Mouse (Mus musculus): ENCODE measurements around the gene A030005L19Rik. TPM values are rescaled to one million over a fixed set of nuclear protein-coding genes. Genes with fewer than 3 reads are reported as not detected.
"Not testable (repeated sequence)": the region's sequence is repeated elsewhere in the genome, so short reads cannot be mapped to it uniquely, and the experiment has no call there.

A030005L19Rik gene
- polyA plus RNA-seq, 1 experiment from 2014 or later, result 0.17 TPM

- 76% methylated on average over 6 of the region's 6 CpGs for WGBS
- no peaks in the 10 kb centered on the region for H3K4me1 ChIP-seq (ENCODE audit: control insufficient read depth, insufficient read depth, low read length)
- no peaks in the 10 kb centered on the region for H3K9me3 ChIP-seq (replicated peaks; ENCODE audit: control insufficient read depth, low read length)
- H3K27me3 ChIP-seq (ENCODE audit: control insufficient read depth, insufficient read depth, low read length), result no peaks in the 10 kb centered on the region
- no peak within 1 kb of the TSS for H3K27ac ChIP-seq (ENCODE audit: low read length)
- ATAC-seq (ENCODE audit: insufficient read depth, low FRiP score), result no peak
- no peak within 1 kb of the TSS for H3K4me2 ChIP-seq (ENCODE audit: low read depth, low read length)
- H3K9ac ChIP-seq (ENCODE audit: low read length), result no peak within 1 kb of the TSS
- H3K36me3 ChIP-seq (ENCODE audit: control insufficient read depth, insufficient read depth, low read length), result no peaks in the 10 kb centered on the region
- no peak within 1 kb of the TSS for H3K4me3 ChIP-seq (replicated peaks; ENCODE audit: low read length)
These were observed 11.5 kb downstream of the A030005L19Rik start, which contains the start of gene A030014E15Rik for GRCm38 (mm10) chr1:82924650-82925049. A030014E15Rik (plus strand) TSS chr1:82924917.

DNA sequence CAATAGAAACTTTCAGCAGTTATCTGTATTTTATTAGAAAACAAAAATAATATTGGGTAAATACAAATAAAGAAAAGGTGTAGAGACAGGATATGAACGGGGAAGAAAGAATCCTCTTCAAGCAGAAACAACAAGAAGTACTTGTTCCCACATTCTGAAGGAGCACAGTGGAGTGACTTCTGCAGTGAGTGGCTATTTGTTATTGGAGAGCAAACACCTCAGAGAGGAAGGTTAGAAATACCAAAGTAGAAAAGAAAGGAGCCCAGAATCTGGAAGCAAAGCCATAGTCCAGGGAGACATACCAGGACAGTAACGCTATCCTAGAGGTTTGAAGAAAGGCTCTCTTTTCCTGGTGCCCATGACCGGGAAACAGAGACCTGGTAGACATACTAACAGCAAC lies 17.4 kb downstream of the A030005L19Rik start:
- not testable (repeated sequence) for H3K9ac ChIP-seq (ENCODE audit: low read length); ATAC-seq (ENCODE audit: insufficient read depth, low FRiP score); H3K36me3 ChIP-seq (ENCODE audit: control insufficient read depth, insufficient read depth, low read length); H3K27ac ChIP-seq (ENCODE audit: low read length); H3K4me1 ChIP-seq (ENCODE audit: control insufficient read depth, insufficient read depth, low read length); H3K4me2 ChIP-seq (ENCODE audit: low read depth, low read length); H3K9me3 ChIP-seq (replicated peaks; ENCODE audit: control insufficient read depth, low read length); H3K4me3 ChIP-seq (replicated peaks; ENCODE audit: low read length); H3K27me3 ChIP-seq (ENCODE audit: control insufficient read depth, insufficient read depth, low read length)
- 86% methylated on average over 2 of the region's 3 CpGs for WGBS

DNA sequence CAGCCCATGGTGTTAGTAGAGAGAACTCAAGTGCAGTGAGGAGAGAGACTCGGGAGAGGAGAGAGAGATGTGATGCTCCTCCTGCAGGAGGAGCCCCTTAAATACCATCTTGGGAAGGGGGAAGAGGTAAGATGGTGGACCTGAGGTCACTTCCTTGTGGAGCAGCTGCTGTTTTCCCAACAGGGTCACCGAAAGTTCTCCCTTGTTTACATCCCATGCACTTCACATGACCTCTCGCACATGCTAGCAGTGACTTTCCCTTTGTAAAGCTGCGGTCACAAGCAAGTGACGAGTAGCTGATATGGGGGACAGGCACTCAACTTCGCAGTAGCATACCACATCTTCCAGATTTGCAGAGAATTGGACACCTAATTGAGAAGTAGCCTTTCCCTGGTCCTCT lies 18.2 kb downstream of the A030005L19Rik start, which contains the start of gene Gm6217:
Gene Gm6217 (minus strand): TSS at position 74 of the 400 bp plus-strand sequence.
- no CpG with 5 or more reads among the region's 6 CpGs for WGBS
- H3K27ac ChIP-seq (ENCODE audit: low read length); H3K4me2 ChIP-seq (ENCODE audit: low read depth, low read length); H3K9ac ChIP-seq (ENCODE audit: low read length); H3K27me3 ChIP-seq (ENCODE audit: control insufficient read depth, insufficient read depth, low read length); ATAC-seq (ENCODE audit: insufficient read depth, low FRiP score); H3K4me3 ChIP-seq (replicated peaks; ENCODE audit: low read length); H3K36me3 ChIP-seq (ENCODE audit: control insufficient read depth, insufficient read depth, low read length); H3K9me3 ChIP-seq (replicated peaks; ENCODE audit: control insufficient read depth, low read length); H3K4me1 ChIP-seq (ENCODE audit: control insufficient read depth, insufficient read depth, low read length): not testable (repeated sequence)

DNA sequence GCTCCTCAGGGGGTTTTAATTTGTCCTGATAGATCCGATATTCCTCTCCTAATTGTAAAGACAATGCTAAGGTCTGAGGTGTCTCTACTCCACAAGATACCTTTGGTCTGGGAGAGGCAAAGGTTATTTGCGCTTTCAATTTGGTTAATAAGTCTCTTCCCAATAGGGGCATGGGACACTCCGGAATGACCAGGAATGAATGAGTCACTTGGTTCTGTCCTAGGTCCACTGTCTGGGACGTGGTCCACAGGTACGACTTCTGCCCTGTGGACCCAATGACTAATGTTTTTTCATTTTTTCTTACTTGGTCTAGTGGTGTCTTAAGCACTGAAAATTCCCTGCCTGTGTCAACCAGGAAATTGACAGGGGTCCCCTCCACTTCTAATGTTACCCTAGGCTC lies 25.5 kb downstream of the A030005L19Rik start:
- Histone ChIP-seq H3K4me1 (ENCODE audit: control insufficient read depth, insufficient read depth, low read length) (no peaks in the 10 kb centered on the region), H3K9ac (ENCODE audit: low read length) (no peak overlapping the region), H3K27me3 (ENCODE audit: control insufficient read depth, insufficient read depth, low read length) (no peaks in the 10 kb centered on the region), H3K27ac (ENCODE audit: low read length) (no peak overlapping the region), H3K36me3 (ENCODE audit: control insufficient read depth, insufficient read depth, low read length) (no peaks in the 10 kb centered on the region), H3K4me3 (replicated peaks; ENCODE audit: low read length) (no peak overlapping the region), H3K4me2 (ENCODE audit: low read depth, low read length) (no peak overlapping the region), H3K9me3 (replicated peaks; ENCODE audit: control insufficient read depth, low read length) (no peaks in the 10 kb centered on the region)
- 93% methylated on average over 5 of the region's 5 CpGs for WGBS
- ATAC-seq (ENCODE audit: insufficient read depth, low FRiP score), result no peak

DNA sequence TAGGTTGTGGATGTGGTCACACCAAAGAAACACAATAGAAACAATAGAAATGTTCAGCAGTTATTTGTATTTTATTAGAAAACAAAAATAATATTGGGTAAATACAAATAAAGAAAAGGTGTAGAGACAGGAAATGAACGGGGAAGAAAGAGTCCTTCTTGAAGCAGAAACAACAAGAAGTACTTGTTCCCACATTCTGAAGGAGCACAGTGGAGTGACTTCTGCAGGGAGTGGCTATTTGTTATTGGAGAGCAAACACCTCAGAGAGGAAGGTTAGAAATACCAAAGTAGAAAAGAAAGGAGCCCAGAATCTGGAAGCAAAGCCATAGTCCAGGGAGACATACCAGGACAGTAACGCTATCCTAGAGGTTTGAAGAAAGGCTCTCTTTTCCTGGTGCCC lies 29.4 kb downstream of the A030005L19Rik start:
- H3K9ac ChIP-seq (ENCODE audit: low read length); H3K27ac ChIP-seq (ENCODE audit: low read length); H3K27me3 ChIP-seq (ENCODE audit: control insufficient read depth, insufficient read depth, low read length); H3K4me3 ChIP-seq (replicated peaks; ENCODE audit: low read length); H3K4me1 ChIP-seq (ENCODE audit: control insufficient read depth, insufficient read depth, low read length); H3K36me3 ChIP-seq (ENCODE audit: control insufficient read depth, insufficient read depth, low read length); ATAC-seq (ENCODE audit: insufficient read depth, low FRiP score); H3K9me3 ChIP-seq (replicated peaks; ENCODE audit: control insufficient read depth, low read length); H3K4me2 ChIP-seq (ENCODE audit: low read depth, low read length): not testable (repeated sequence)
- 70% methylated on average over 2 of the region's 2 CpGs for WGBS

DNA sequence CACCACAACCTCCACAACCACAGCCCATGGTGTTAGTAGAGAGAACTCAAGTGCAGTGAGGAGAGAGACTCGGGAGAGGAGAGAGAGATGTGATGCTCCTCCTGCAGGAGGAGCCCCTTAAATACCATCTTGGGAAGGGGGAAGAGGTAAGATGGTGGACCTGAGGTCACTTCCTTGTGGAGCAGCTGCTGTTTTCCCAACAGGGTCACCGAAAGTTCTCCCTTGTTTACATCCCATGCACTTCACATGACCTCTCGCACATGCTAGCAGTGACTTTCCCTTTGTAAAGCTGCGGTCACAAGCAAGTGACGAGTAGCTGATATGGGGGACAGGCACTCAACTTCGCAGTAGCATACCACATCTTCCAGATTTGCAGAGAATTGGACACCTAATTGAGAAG lies 30.2 kb downstream of the A030005L19Rik start, which contains the start of gene A030003K21Rik:
Gene A030003K21Rik (minus strand): TSS at position 94 of the 400 bp plus-strand sequence.
- not testable (repeated sequence) for H3K27ac ChIP-seq (ENCODE audit: low read length); H3K9ac ChIP-seq (ENCODE audit: low read length); H3K27me3 ChIP-seq (ENCODE audit: control insufficient read depth, insufficient read depth, low read length); ATAC-seq (ENCODE audit: insufficient read depth, low FRiP score); H3K9me3 ChIP-seq (replicated peaks; ENCODE audit: control insufficient read depth, low read length); H3K4me2 ChIP-seq (ENCODE audit: low read depth, low read length); H3K4me1 ChIP-seq (ENCODE audit: control insufficient read depth, insufficient read depth, low read length); H3K4me3 ChIP-seq (replicated peaks; ENCODE audit: low read length); H3K36me3 ChIP-seq (ENCODE audit: control insufficient read depth, insufficient read depth, low read length)
- WGBS, result no CpG with 5 or more reads among the region's 6 CpGs

- not testable (repeated sequence) for H3K27ac ChIP-seq (ENCODE audit: low read length); H3K4me3 ChIP-seq (replicated peaks; ENCODE audit: low read length); H3K4me1 ChIP-seq (ENCODE audit: control insufficient read depth, insufficient read depth, low read length); H3K4me2 ChIP-seq (ENCODE audit: low read depth, low read length); H3K27me3 ChIP-seq (ENCODE audit: control insufficient read depth, insufficient read depth, low read length); H3K9me3 ChIP-seq (replicated peaks; ENCODE audit: control insufficient read depth, low read length); ATAC-seq (ENCODE audit: insufficient read depth, low FRiP score); H3K36me3 ChIP-seq (ENCODE audit: control insufficient read depth, insufficient read depth, low read length); H3K9ac ChIP-seq (ENCODE audit: low read length)
- 100% methylated on average over 2 of the region's 2 CpGs for WGBS
These were observed 32.9 kb downstream of the A030005L19Rik start for GRCm38 (mm10) chr1:82946029-82946428.

GRCm38 (mm10) chr1:82948601-82949000 lies 35.5 kb downstream of the A030005L19Rik start:
- no peaks in the 10 kb centered on the region for H3K27me3 ChIP-seq (ENCODE audit: control insufficient read depth, insufficient read depth, low read length)
- 84% methylated on average over 2 of the region's 2 CpGs for WGBS
- no peak for ATAC-seq (ENCODE audit: insufficient read depth, low FRiP score)

DNA sequence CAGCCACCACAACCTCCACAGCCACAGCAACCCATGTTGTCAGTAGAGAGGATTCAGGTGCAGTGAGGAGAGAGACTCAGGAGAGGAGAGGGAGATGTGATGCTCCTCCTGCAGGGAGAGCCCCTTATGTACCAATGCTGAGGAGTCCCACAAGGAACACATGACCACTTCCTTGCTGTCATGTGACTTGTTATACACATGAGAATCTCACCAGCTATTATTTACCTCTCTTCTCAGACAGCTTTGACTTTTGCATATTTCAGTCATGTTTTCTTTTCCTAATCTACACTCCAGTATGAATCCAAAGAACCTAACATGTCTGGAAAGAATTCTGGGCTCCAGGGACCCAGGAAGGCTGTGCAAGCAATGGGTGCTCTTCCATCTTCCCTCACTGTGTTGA lies 42.8 kb downstream of the A030005L19Rik start, which contains the start of gene Gm7544:
Gene Gm7544 (minus strand): TSS at position 101 of the 400 bp plus-strand sequence.
- H3K4me3 ChIP-seq (replicated peaks; ENCODE audit: low read length); H3K27me3 ChIP-seq (ENCODE audit: control insufficient read depth, insufficient read depth, low read length); H3K4me1 ChIP-seq (ENCODE audit: control insufficient read depth, insufficient read depth, low read length); H3K9me3 ChIP-seq (replicated peaks; ENCODE audit: control insufficient read depth, low read length); H3K27ac ChIP-seq (ENCODE audit: low read length); ATAC-seq (ENCODE audit: insufficient read depth, low FRiP score); H3K36me3 ChIP-seq (ENCODE audit: control insufficient read depth, insufficient read depth, low read length); H3K9ac ChIP-seq (ENCODE audit: low read length); H3K4me2 ChIP-seq (ENCODE audit: low read depth, low read length): not testable (repeated sequence)

More at GRCm38 (mm10) chr1:82948601-82949000, 35.5 kb downstream of the A030005L19Rik start:
- Histone ChIP-seq H3K4me1 (ENCODE audit: control insufficient read depth, insufficient read depth, low read length) (no peaks in the 10 kb centered on the region), H3K4me3 (replicated peaks; ENCODE audit: low read length) (no peak overlapping the region), H3K36me3 (ENCODE audit: control insufficient read depth, insufficient read depth, low read length) (no peaks in the 10 kb centered on the region), H3K27ac (ENCODE audit: low read length) (no peak overlapping the region), H3K4me2 (ENCODE audit: low read depth, low read length) (no peak overlapping the region), H3K9ac (ENCODE audit: low read length) (no peak overlapping the region), H3K9me3 (replicated peaks; ENCODE audit: control insufficient read depth, low read length) (no peaks in the 10 kb centered on the region)

Data from stomach, embryonic 16.5 days (tissue).